Mouse (Mus musculus): ENCODE data around the gene Ndc1.

DNA sequence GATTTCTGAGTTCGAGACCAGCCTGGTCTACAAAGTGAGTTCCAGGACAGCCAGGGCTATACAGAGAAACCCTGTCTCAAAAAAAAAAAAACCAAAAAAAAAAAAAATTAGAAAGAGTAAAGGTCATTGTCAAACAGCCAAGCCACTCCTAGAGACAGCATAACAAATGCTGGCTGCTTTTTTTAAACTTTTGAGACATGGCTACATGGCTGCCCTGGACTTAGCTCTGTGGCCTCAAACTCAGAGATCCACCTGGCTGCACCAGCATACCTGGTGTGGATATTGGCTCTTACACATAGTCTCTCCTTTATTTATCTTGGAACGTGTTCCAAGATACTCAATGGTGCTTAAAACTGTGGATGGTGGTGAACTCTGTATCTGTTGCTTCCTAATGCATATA lies 20.7 kb downstream of the Ndc1 start:
- TF ChIP-seq CTCF (IDR thresholded peaks at IDR 0.05; ENCODE audit: low read depth) (no peak), EP300 (IDR thresholded peaks at IDR 0.05; ENCODE audit: low read depth) (no peak)

Data from liver, embryonic 14.5 days (tissue).